Mouse (Mus musculus): Measurements from ENCODE around the gene Amfr. TPM values are rescaled to one million over a fixed set of nuclear protein-coding genes. Genes with fewer than 3 reads are reported as not detected.

Amfr gene
- polyA plus RNA-seq, 1 experiment from 2014 or later = 49.7 TPM

- Histone ChIP-seq H3K4me2 (replicated peaks; ENCODE audit: low read depth, low read length) (no peak overlapping the region), H3K9me3 (ENCODE audit: control insufficient read depth, low read length) (no peaks in the 10 kb centered on the region), H3K27ac (ENCODE audit: low read depth, low read length) (no peak overlapping the region), H3K9ac (ENCODE audit: low read depth, low read length) (no peak overlapping the region), H3K36me3 (ENCODE audit: control insufficient read depth, insufficient read depth, low read length) (no peaks in the 10 kb centered on the region), H3K27me3 (ENCODE audit: control insufficient read depth, insufficient read depth, low read length) (no peaks in the 10 kb centered on the region), H3K4me1 (ENCODE audit: control insufficient read depth, insufficient read depth, low read length) (no peaks in the 10 kb centered on the region), H3K4me3 (ENCODE audit: low read length) (no peak overlapping the region)
- 84% methylated on average over 4 of the region's 4 CpGs for WGBS
- ATAC-seq (ENCODE audit: low FRiP score, low TSS enrichment) = no peak
These were observed 83.4 kb downstream of the Amfr start for GRCm38 (mm10) chr8:93929233-93929632.

DNA sequence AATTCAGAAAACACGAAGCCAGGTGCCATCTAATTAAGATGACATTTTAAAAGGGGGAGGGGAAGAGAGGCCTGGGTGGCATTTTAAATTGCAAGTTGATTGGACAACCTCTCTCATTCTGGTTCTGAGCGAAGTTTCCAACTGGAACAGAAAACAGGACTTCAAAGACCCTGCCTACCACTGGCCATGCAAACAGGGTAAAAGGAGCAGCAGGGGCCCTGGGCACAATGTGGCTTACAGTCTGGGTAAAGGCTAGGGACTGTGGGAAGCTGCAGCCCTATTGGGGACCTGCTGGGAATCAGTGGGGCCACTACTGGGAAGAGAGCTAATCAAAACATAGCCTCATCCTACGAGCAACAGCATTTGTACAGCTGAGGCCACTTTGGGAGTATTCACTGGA is 87.1 kb downstream of the Amfr start:
- no peaks in the 10 kb centered on the region for H3K4me1 ChIP-seq (ENCODE audit: control insufficient read depth, insufficient read depth, low read length)
- H3K27me3 ChIP-seq (ENCODE audit: control insufficient read depth, insufficient read depth, low read length) = no peaks in the 10 kb centered on the region
- H3K9ac ChIP-seq (ENCODE audit: low read depth, low read length) = no peak overlapping the region; the same call in 1 of the 2 replicates
- no peaks in the 10 kb centered on the region for H3K9me3 ChIP-seq (ENCODE audit: control insufficient read depth, low read length)
- H3K4me2 ChIP-seq (replicated peaks; ENCODE audit: low read depth, low read length) = no peak overlapping the region
- 48% methylated on average over 3 of the region's 3 CpGs for WGBS
- no peak overlapping the region for H3K27ac ChIP-seq (ENCODE audit: low read depth, low read length)
- no peak for ATAC-seq (ENCODE audit: low FRiP score, low TSS enrichment)
- H3K4me3 ChIP-seq (ENCODE audit: low read length) = no peak overlapping the region
- H3K36me3 ChIP-seq (ENCODE audit: control insufficient read depth, insufficient read depth, low read length) = no peaks in the 10 kb centered on the region

DNA sequence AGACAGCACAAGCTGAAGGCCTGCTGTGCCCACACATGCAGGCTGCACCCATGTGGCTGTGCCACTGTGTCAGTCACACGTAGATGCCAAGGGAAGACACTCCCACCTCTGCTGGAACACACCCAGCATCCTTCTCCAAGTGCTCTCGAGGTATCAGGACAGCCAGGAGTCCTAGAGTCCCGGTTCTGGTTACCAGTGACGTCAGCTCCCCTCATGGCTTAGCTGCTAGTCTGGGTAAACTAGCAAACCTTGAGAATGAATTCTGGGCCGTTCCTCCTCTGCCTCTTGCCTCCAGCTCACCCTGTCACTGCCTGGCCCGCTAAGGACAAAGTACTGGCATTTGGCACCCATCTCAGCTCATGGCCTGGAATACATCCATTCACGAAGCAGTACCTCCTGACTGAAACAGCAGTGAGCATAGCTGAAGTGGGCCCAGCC is 88.7 kb downstream of the Amfr start:
- no peak overlapping the region for H3K9ac ChIP-seq (ENCODE audit: low read depth, low read length)
- no peak overlapping the region for H3K4me2 ChIP-seq (replicated peaks; ENCODE audit: low read depth, low read length)
- H3K27ac ChIP-seq (ENCODE audit: low read depth, low read length) = no peak overlapping the region
- no peaks in the 10 kb centered on the region for H3K36me3 ChIP-seq (ENCODE audit: control insufficient read depth, insufficient read depth, low read length)
- no peaks in the 10 kb centered on the region for H3K9me3 ChIP-seq (ENCODE audit: control insufficient read depth, low read length)
- no peak overlapping the region for H3K4me3 ChIP-seq (ENCODE audit: low read length)
- H3K27me3 ChIP-seq (ENCODE audit: control insufficient read depth, insufficient read depth, low read length) = no peaks in the 10 kb centered on the region
- no peaks in the 10 kb centered on the region for H3K4me1 ChIP-seq (ENCODE audit: control insufficient read depth, insufficient read depth, low read length)
- 75% methylated on average over 7 of the region's 7 CpGs for WGBS
- no peak for ATAC-seq (ENCODE audit: low FRiP score, low TSS enrichment)

Small RNA genes lying within 50 kb of the gene (microRNA-seq; reads per million reads assigned to microRNA genes)
- not detected for gene Gm24159

Other genes starting within 250 kb of the Amfr start
- 1.9 and 2.3 TPM in 2 replicates for gene Gnao1, start 202.9 kb downstream of the Amfr start, polyA plus RNA-seq (2014; fragmentation: Nextera tagmentation; extraction: Ambion mirVana)
- 140 and 142 TPM in 2 replicates for gene Nudt21, start 24.2 kb upstream of the Amfr start, polyA plus RNA-seq (2014; fragmentation: Nextera tagmentation; extraction: Ambion mirVana)
- gene Ogfod1, start 24.4 kb upstream of the Amfr start, polyA plus RNA-seq (2014; fragmentation: Nextera tagmentation; extraction: Ambion mirVana) = 8.6 and 14.2 TPM in 2 replicates
- gene Bbs2, start 86.1 kb upstream of the Amfr start, polyA plus RNA-seq (2014; fragmentation: Nextera tagmentation; extraction: Ambion mirVana) = 13.8 and 16.8 TPM in 2 replicates
- not detected in 2 replicates for gene Mt4, start 124.4 kb upstream of the Amfr start, polyA plus RNA-seq (2014; fragmentation: Nextera tagmentation; extraction: Ambion mirVana)
- 0.60 and 1.7 TPM in 2 replicates for gene Mt3, start 139.8 kb upstream of the Amfr start, polyA plus RNA-seq (2014; fragmentation: Nextera tagmentation; extraction: Ambion mirVana)
- gene Mt2, start 159.8 kb upstream of the Amfr start, polyA plus RNA-seq (2014; fragmentation: Nextera tagmentation; extraction: Ambion mirVana) = 58.3 and 67.5 TPM in 2 replicates
- 123 and 166 TPM in 2 replicates for gene Mt1, start 166.2 kb upstream of the Amfr start, polyA plus RNA-seq (2014; fragmentation: Nextera tagmentation; extraction: Ambion mirVana)
- 51.8 and 103 TPM in 2 replicates for gene Nup93, start 201.7 kb upstream of the Amfr start, polyA plus RNA-seq (2014; fragmentation: Nextera tagmentation; extraction: Ambion mirVana)